Mouse (Mus musculus) MEL (cell line): ENCODE results near the gene Nek3. TPM values are rescaled to one million over a fixed set of nuclear protein-coding genes. Genes with fewer than 3 reads are reported as not detected.

Experiments
- DNase-seq: peaks from one replicate; pipeline ENCODE4 v3.0.0; 2011; ENCODE audit warnings: low read depth, low spot score
- H3K27ac ChIP-seq: 2 replicates; pipeline ENCODE4 v1.5.1; 2012; ENCODE audit warnings: low read depth, mild to moderate bottlenecking, control low read depth, low read length, moderate library complexity; ENCODE audit not compliant: control insufficient read depth
- H3K27me3 ChIP-seq, 2 experiments: fragments of 150-350 bp in 1 of 2; sonication (generic) in 1 of 2; 2 replicates each; pipeline ENCODE4 v1.6.1; 2012; ENCODE audit warnings: low read length in 2 of 2, mild to moderate bottlenecking in 2 of 2, improper control_type of control experiment in 1 of 2, moderate library complexity in 1 of 2; ENCODE audit not compliant: insufficient read depth in 2 of 2, control insufficient read depth in 1 of 2
- H3K36me3 ChIP-seq, 2 experiments: 2 replicates each; pipeline ENCODE4 v1.6.1; 2012 to 2014; ENCODE audit warnings: low read length in 2 of 2, improper control_type of control experiment in 1 of 2, inconsistent platforms in 1 of 2, mild to moderate bottlenecking in 1 of 2; ENCODE audit not compliant: insufficient read depth in 2 of 2, control insufficient read depth in 1 of 2
- H3K4me1 ChIP-seq, 2 experiments: fragments of 150-350 bp in 1 of 2; sonication (generic) in 1 of 2; 2 replicates each; pipeline ENCODE4 v1.6.1; 2012; ENCODE audit warnings: low read length in 2 of 2, improper control_type of control experiment in 1 of 2, mild to moderate bottlenecking in 1 of 2; ENCODE audit not compliant: insufficient read depth in 2 of 2, control insufficient read depth in 1 of 2
- H3K4me3 ChIP-seq, 2 experiments: fragments of 150-350 bp in 1 of 2; sonication (generic) in 1 of 2; 2 replicates each; pipeline ENCODE4 v1.5.1; 2012; ENCODE audit warnings: low read depth in 2 of 2, low read length in 2 of 2, mild to moderate bottlenecking in 2 of 2, moderate library complexity in 2 of 2, control low read depth in 1 of 2, improper control_type of control experiment in 1 of 2; ENCODE audit not compliant: control insufficient read depth in 1 of 2, insufficient read depth in 1 of 2
- H3K79me2 ChIP-seq: 2 replicates; pipeline ENCODE4 v1.6.1; 2012; ENCODE audit warnings: mild to moderate bottlenecking, low read length, moderate library complexity; ENCODE audit not compliant: control insufficient read depth, poor library complexity, insufficient read depth
- H3K9ac ChIP-seq: 2 replicates; pipeline ENCODE4 v1.6.1; 2012; ENCODE audit warnings: low read depth, mild to moderate bottlenecking, control low read depth, low read length, moderate library complexity; ENCODE audit not compliant: control insufficient read depth, poor library complexity, severe bottlenecking
- H3K9me3 ChIP-seq: fragments of 150-350 bp; sonication (generic); replicated peaks from 2 replicates; pipeline ENCODE4 v1.6.1; 2012; ENCODE audit warnings: mild to moderate bottlenecking, low read length, improper control_type of control experiment, moderate library complexity; ENCODE audit not compliant: insufficient read depth
- BHLHE40 ChIP-seq: IDR thresholded peaks from 2 replicates; pipeline ENCODE4 v1.6.1; 2012; ENCODE audit warnings: low read depth, mild to moderate bottlenecking, inconsistent platforms, low read length, improper control_type of control experiment, borderline replicate concordance
- CHD1 ChIP-seq: IDR thresholded peaks from 2 replicates; pipeline ENCODE4 v1.6.1; 2012; ENCODE audit warnings: low read depth, mild to moderate bottlenecking, inconsistent platforms, low read length, improper control_type of control experiment
- CHD2 ChIP-seq: IDR thresholded peaks from 2 replicates; pipeline ENCODE4 v1.6.1; 2011; ENCODE audit warnings: low read length, improper control_type of control experiment
- GABPA ChIP-seq: IDR thresholded peaks from 2 replicates; pipeline ENCODE4 v1.6.1; 2012; ENCODE audit warnings: low read depth, mild to moderate bottlenecking, inconsistent platforms, low read length, improper control_type of control experiment, moderate library complexity
- GATA1 ChIP-seq: IDR thresholded peaks from 2 replicates; pipeline ENCODE4 v1.6.1; 2011; ENCODE audit warnings: low read depth, low read length, improper control_type of control experiment
- JUND ChIP-seq: IDR thresholded peaks from 2 replicates; pipeline ENCODE4 v1.6.1; 2011; ENCODE audit warnings: low read depth, mild to moderate bottlenecking, improper control_type of control experiment, low read length
- MAFK ChIP-seq: IDR thresholded peaks from 2 replicates; pipeline ENCODE4 v1.6.1; 2011; ENCODE audit warnings: low read depth, mild to moderate bottlenecking, low read length, improper control_type of control experiment, borderline replicate concordance
- MAX ChIP-seq: IDR thresholded peaks from 2 replicates; pipeline ENCODE4 v1.6.1; 2011; ENCODE audit warnings: low read length, improper control_type of control experiment
- MAZ ChIP-seq: IDR thresholded peaks from 2 replicates; pipeline ENCODE4 v1.6.1; 2012; ENCODE audit warnings: low read depth, mild to moderate bottlenecking, inconsistent platforms, low read length, improper control_type of control experiment
- MEF2A ChIP-seq: IDR thresholded peaks from 2 replicates; pipeline ENCODE4 v1.6.1; 2014; ENCODE audit warnings: low read depth, mild to moderate bottlenecking, inconsistent platforms, low read length, improper control_type of control experiment; ENCODE audit not compliant: poor library complexity, insufficient replicate concordance, severe bottlenecking; ENCODE audit errors: extremely low read depth
- MXI1 ChIP-seq: IDR thresholded peaks from 2 replicates; pipeline ENCODE4 v1.6.1; 2011; ENCODE audit warnings: mild to moderate bottlenecking, low read depth, low read length, improper control_type of control experiment
- NRF1 ChIP-seq: IDR thresholded peaks from 2 replicates; pipeline ENCODE4 v1.6.1; 2014; ENCODE audit warnings: low read depth, mild to moderate bottlenecking, inconsistent platforms, low read length, improper control_type of control experiment, moderate library complexity; ENCODE audit not compliant: poor library complexity, insufficient read depth, severe bottlenecking
- POLR2A ChIP-seq, 2 experiments: IDR thresholded peaks; 2 replicates each; pipeline ENCODE4 v1.6.1; 2011 to 2012; ENCODE audit warnings: low read length in 2 of 2, mild to moderate bottlenecking in 2 of 2, control low read depth in 1 of 2, improper control_type of control experiment in 1 of 2, low read depth in 1 of 2, moderate library complexity in 1 of 2; ENCODE audit not compliant: control insufficient read depth in 1 of 2, insufficient read depth in 1 of 2, poor library complexity in 1 of 2
- RAD21 ChIP-seq: IDR thresholded peaks from 2 replicates; pipeline ENCODE4 v1.6.1; 2011; ENCODE audit warnings: mild to moderate bottlenecking, low read depth, low read length, improper control_type of control experiment
- RCOR1 ChIP-seq: IDR thresholded peaks from 2 replicates; pipeline ENCODE4 v1.6.1; 2012; ENCODE audit warnings: low read depth, mild to moderate bottlenecking, inconsistent platforms, low read length, improper control_type of control experiment
- SMC3 ChIP-seq: IDR thresholded peaks from 2 replicates; pipeline ENCODE4 v1.6.1; 2011; ENCODE audit warnings: low read depth, low read length, improper control_type of control experiment
- TBP ChIP-seq: IDR thresholded peaks from 2 replicates; pipeline ENCODE4 v1.8.0; 2011; ENCODE audit warnings: low read depth, low read length, improper control_type of control experiment
- TCF12 ChIP-seq: IDR thresholded peaks from 2 replicates; pipeline ENCODE4 v1.6.1; 2014; ENCODE audit warnings: low read depth, mild to moderate bottlenecking, inconsistent platforms, low read length, improper control_type of control experiment, moderate library complexity
- USF1 ChIP-seq: IDR thresholded peaks from 2 replicates; pipeline ENCODE4 v1.6.1; 2014; ENCODE audit warnings: low read depth, mild to moderate bottlenecking, inconsistent platforms, low read length, improper control_type of control experiment, moderate library complexity
- USF2 ChIP-seq, 2 experiments: IDR thresholded peaks; 2 replicates each; pipeline ENCODE4 v1.6.1; 2011 to 2012; ENCODE audit warnings: improper control_type of control experiment in 2 of 2, low read length in 2 of 2, borderline replicate concordance in 1 of 2, inconsistent platforms in 1 of 2, low read depth in 1 of 2, mild to moderate bottlenecking in 1 of 2; ENCODE audit not compliant: insufficient read depth in 1 of 2
- ZC3H11A ChIP-seq: IDR thresholded peaks from 2 replicates; pipeline ENCODE4 v1.6.1; 2012; ENCODE audit warnings: low read depth, mild to moderate bottlenecking, inconsistent platforms, low read length, improper control_type of control experiment
- ZKSCAN1 ChIP-seq: IDR thresholded peaks from 2 replicates; pipeline ENCODE4 v1.6.1; 2012; ENCODE audit warnings: low read depth, mild to moderate bottlenecking, inconsistent platforms, low read length, improper control_type of control experiment, moderate library complexity
- ZMIZ1 ChIP-seq: IDR thresholded peaks from 2 replicates; pipeline ENCODE4 v1.6.1; 2012; ENCODE audit warnings: low read depth, mild to moderate bottlenecking, inconsistent platforms, low read length, improper control_type of control experiment, moderate library complexity
- polyA plus RNA-seq, 2 experiments: library from polyadenylated mRNA; stranded (reverse) in 1 of 2; unstranded in 1 of 2; fragments of >175 nt in 1 of 2; fragments of >200 nt in 1 of 2; gene quantifications; 2 replicates each; pipeline versions ENCODE4 v1.2.1 to v1.2.4; 2012; ENCODE audit warnings: low replicate concordance in 2 of 2, low read depth in 1 of 2; ENCODE audit not compliant: insufficient read length in 2 of 2, insufficient read depth in 1 of 2, missing spikeins in 1 of 2
- total RNA-seq: library from RNA; depleted of rRNA; stranded (reverse); fragments of 300-350 nt; gene quantifications from 2 replicates; pipeline ENCODE4 v1.2.3, GENCODE M21; 2012

The Nek3 gene
- total and polyA plus RNA-seq, 3 experiments = 2.0 to 3.5 TPM; not detected in 1

- H3K9ac ChIP-seq = peak overlapping the region; percentile 78
- peak overlapping the region; percentile 76 to 89 for H3K4me3 ChIP-seq
- peaks cover 0 to 5% of the 10 kb centered on the region in 2 experiments; a peak in 2 of 4 replicates for H3K4me1 ChIP-seq
- H3K27me3 ChIP-seq = no peaks in the 10 kb centered on the region
- DNase-seq = no peak
- no peak for TF ChIP-seq SMC3
- peak; percentile 19; the same call in 1 of the 2 replicates for TF ChIP-seq MAX
- peak; percentile 25; the same call in 1 of the 2 replicates for TF ChIP-seq MXI1
- 0 out of 2 replicates have a peak, but pooled peaks have one; percentile 2 for TF ChIP-seq ZMIZ1
- H3K9me3 ChIP-seq = no peaks in the 10 kb centered on the region
- no peaks in the 10 kb centered on the region for H3K79me2 ChIP-seq
- peaks cover 0 to 3% of the 10 kb centered on the region in 2 experiments; a peak in 2 of 4 replicates for H3K36me3 ChIP-seq
- H3K27ac ChIP-seq = peak overlapping the region; percentile 55
Measured at GRCm38 (mm10) chr8:22165251-22166079, 770 bp downstream of the Nek3 start.

- H3K27ac ChIP-seq = no peak overlapping the region
- no peaks in the 10 kb centered on the region for H3K9me3 ChIP-seq
- H3K27me3 ChIP-seq = no peaks in the 10 kb centered on the region
- no peak overlapping the region for H3K4me3 ChIP-seq
- H3K4me1 ChIP-seq = peaks cover 0 to 5% of the 10 kb centered on the region in 2 experiments; a peak in 2 of 4 replicates
- H3K9ac ChIP-seq = no peak overlapping the region
- no peak for TF ChIP-seq CHD1
- no peak for TF ChIP-seq USF2 (IDR thresholded peaks at IDR 0.05; ENCODE audit: borderline replicate concordance in 1 of 2, insufficient read depth in 1 of 2, low read depth in 1 of 2, low read length in 2 of 2)
- no peak for TF ChIP-seq TCF12
- no peak for TF ChIP-seq RAD21
- no peak for TF ChIP-seq JUND
- TF ChIP-seq TBP = no peak
- H3K79me2 ChIP-seq = no peaks in the 10 kb centered on the region
- H3K36me3 ChIP-seq = peaks cover 0 to 3% of the 10 kb centered on the region in 2 experiments; a peak in 2 of 4 replicates
- no peak for DNase-seq
Measured at GRCm38 (mm10) chr8:22164431-22164830, 1.8 kb downstream of the Nek3 start.

- peaks cover 0 to 5% of the 10 kb centered on the region in 2 experiments; a peak in 2 of 4 replicates for H3K4me1 ChIP-seq
- no peak overlapping the region for H3K9ac ChIP-seq
- DNase-seq = no peak
- no peak overlapping the region for H3K4me3 ChIP-seq
- no peaks in the 10 kb centered on the region for H3K79me2 ChIP-seq
- no peaks in the 10 kb centered on the region for H3K9me3 ChIP-seq
- H3K27me3 ChIP-seq = no peaks in the 10 kb centered on the region
- TF ChIP-seq RCOR1 = no peak
- TF ChIP-seq MEF2A = no peak
- TF ChIP-seq ZKSCAN1 = no peak
- TF ChIP-seq GATA1 = no peak
- TF ChIP-seq ZMIZ1 = no peak
- no peak for TF ChIP-seq ZC3H11A
- TF ChIP-seq JUND = no peak
- no peak for TF ChIP-seq BHLHE40
- no peak for TF ChIP-seq CHD2
- TF ChIP-seq MAZ = no peak
- no peak for TF ChIP-seq USF1
- no peak for TF ChIP-seq MAFK
- TF ChIP-seq GABPA = no peak
- no peak for TF ChIP-seq POLR2A (IDR thresholded peaks at IDR 0.05; ENCODE audit: control insufficient read depth in 1 of 2, insufficient read depth in 1 of 2, low read depth in 1 of 2, low read length in 2 of 2, poor library complexity in 1 of 2)
- no peak for TF ChIP-seq NRF1
- H3K36me3 ChIP-seq = peaks cover 0 to 3% of the 10 kb centered on the region in 2 experiments; a peak in 2 of 4 replicates
- H3K27ac ChIP-seq = no peak overlapping the region
Measured at GRCm38 (mm10) chr8:22162206-22162605, 4.0 kb downstream of the Nek3 start.
